Mouse (Mus musculus) cerebellum, adult 2 months (tissue): ENCODE data around the gene Acox1.

Experiments
- CTCF ChIP-seq: fragments of 200-500 bp; IDR thresholded peaks from 2 replicates; pipeline ENCODE4 v1.5.1; 2011; ENCODE audit warnings: low read depth, mild to moderate bottlenecking, control low read depth, low read length, moderate library complexity, borderline replicate concordance; ENCODE audit not compliant: insufficient read depth
- POLR2A ChIP-seq: fragments of 200-500 bp; IDR thresholded peaks from 2 replicates; pipeline ENCODE4 v1.6.1; 2011; ENCODE audit warnings: low read length, control low read depth, borderline replicate concordance; ENCODE audit not compliant: insufficient read depth

- TF ChIP-seq CTCF (no peak), POLR2A (no peak)
These were observed 17.1 kb upstream of the Acox1 start for GRCm38 (mm10) chr11:116215991-116216390.
